Mouse (Mus musculus) CH12.LX (cell line): ENCODE measurements at regions not wholly inside any gene's neighbourhood (a gene's known extent, or its start where the extent isn't known, plus 50 kb on each side); places are given as distances from the start of the nearest gene placed in this dataset.

Experiments
- DNase-seq: peaks from one replicate; pipeline ENCODE4 v3.0.0-alpha.2; 2013; ENCODE audit errors: extremely low read depth
- H3K27ac ChIP-seq: 2 replicates; pipeline ENCODE4 v1.5.1; 2012; ENCODE audit warnings: low read depth, mild to moderate bottlenecking, control low read depth, moderate library complexity; ENCODE audit not compliant: insufficient read depth
- H3K27me3 ChIP-seq: replicated peaks from 2 replicates; pipeline ENCODE3; 2012; ENCODE audit warnings: inconsistent platforms
- H3K36me3 ChIP-seq, 2 experiments: replicated peaks in 1 of 2; 2 replicates each; pipeline versions ENCODE3 to v1.6.1; 2012; ENCODE audit warnings: inconsistent platforms in 1 of 2, low read length in 1 of 2, mild to moderate bottlenecking in 1 of 2, mixed read lengths in 1 of 2, moderate library complexity in 1 of 2; ENCODE audit not compliant: control insufficient read depth in 1 of 2, insufficient read depth in 1 of 2
- H3K4me1 ChIP-seq, 2 experiments: 2 replicates each; pipeline ENCODE4 v1.6.1; 2012; ENCODE audit warnings: inconsistent platforms in 1 of 2, moderate library complexity in 1 of 2; ENCODE audit not compliant: insufficient read depth in 2 of 2, control insufficient read depth in 1 of 2
- H3K4me2 ChIP-seq: 2 replicates; pipeline ENCODE4 v1.6.1; 2012; ENCODE audit warnings: low read depth, mild to moderate bottlenecking, control low read depth; ENCODE audit not compliant: poor library complexity, insufficient read depth, severe bottlenecking
- H3K4me3 ChIP-seq, 3 experiments: fragments of 150-350 bp in 1 of 3; sonication (generic) in 1 of 3; replicated peaks in 1 of 3; 2 replicates each; pipeline versions ENCODE3 to v1.5.1; 2011 to 2012; ENCODE audit warnings: low read depth in 2 of 3, low read length in 2 of 3, mild to moderate bottlenecking in 2 of 3, moderate library complexity in 2 of 3, control low read depth in 1 of 3, improper control_type of control experiment in 1 of 3, inconsistent platforms in 1 of 3, mixed read lengths in 1 of 3; ENCODE audit not compliant: poor library complexity in 1 of 3
- H3K79me2 ChIP-seq: replicated peaks from 2 replicates; pipeline ENCODE4 v1.6.1; 2012; ENCODE audit warnings: mild to moderate bottlenecking, moderate library complexity; ENCODE audit not compliant: control insufficient read depth, poor library complexity, insufficient read depth, severe bottlenecking; ENCODE audit errors: extremely low read depth
- H3K9ac ChIP-seq: 2 replicates; pipeline ENCODE4 v1.6.1; 2012; ENCODE audit warnings: low read depth, mild to moderate bottlenecking, control low read depth, moderate library complexity; ENCODE audit not compliant: insufficient read depth
- H3K9me3 ChIP-seq: replicated peaks from 2 replicates; pipeline ENCODE3; 2012; ENCODE audit warnings: low read length, inconsistent platforms, mixed read lengths
- POLR2A ChIP-seq: IDR thresholded peaks from 2 replicates; pipeline ENCODE4 v1.6.1; 2011; ENCODE audit warnings: low read depth, mild to moderate bottlenecking, improper control_type of control experiment, low read length
- USF2 ChIP-seq: conservative IDR thresholded peaks from 2 replicates; pipeline ENCODE4 v1.6.1; 2011; ENCODE audit warnings: low read depth, low read length, improper control_type of control experiment
- dilution Hi-C: fragments of 300-500 bp; cut with MboI; formaldehyde crosslinking; loops from 2 replicates; pipeline ENCODE4 v1.14.3; 2020; ENCODE audit warnings: low sequenced_read_pairs; ENCODE audit not compliant: extremely low pct_unique_long_range_greater_than_20kb, extremely low pct_ligation_motif_present
- in situ Hi-C: fragments of 300-500 bp; cut with MboI; formaldehyde crosslinking; loops from 3 replicates; pipeline ENCODE4 v1.14.3; 2019; ENCODE audit warnings: low sequenced_read_pairs, low pct_ligation_motif_present, low pct_unique_long_range_greater_than_20kb, mixed read lengths

DNA sequence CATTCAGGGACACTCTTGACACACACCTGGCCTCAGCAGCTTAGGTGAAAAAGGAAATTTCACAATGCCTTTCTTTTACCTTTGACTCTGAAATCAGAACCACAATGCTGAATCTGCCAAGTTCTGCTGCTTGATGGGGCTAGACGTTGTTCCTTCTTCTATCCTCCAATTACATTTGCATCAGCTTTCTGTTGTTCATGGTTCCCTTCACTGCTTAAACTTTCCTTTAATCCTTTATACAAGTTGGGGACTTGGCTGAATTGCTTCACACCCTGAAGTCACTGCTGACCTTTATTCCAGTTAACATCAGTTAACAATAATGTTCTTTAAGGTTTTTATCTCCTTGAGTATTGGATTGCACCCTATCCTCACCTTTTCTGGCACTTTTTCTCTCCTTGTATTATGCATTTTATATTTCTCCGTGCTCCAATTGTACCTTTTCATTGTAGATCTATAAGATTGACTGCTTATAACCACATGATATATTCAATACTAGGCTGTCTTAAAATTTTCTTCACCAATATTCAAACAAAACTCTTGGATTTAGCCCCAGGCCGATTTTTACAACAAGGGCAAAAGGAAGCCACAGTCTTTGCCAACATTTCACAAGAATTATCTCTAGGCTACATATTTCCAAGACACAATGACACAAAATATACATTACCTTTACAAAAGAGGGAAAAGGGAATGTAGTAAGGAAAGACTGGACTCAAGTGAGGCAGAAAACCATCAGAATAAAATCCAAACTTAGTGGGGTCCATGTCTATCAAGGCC lies 92.0 kb upstream of the Fut9 start:
- no peaks in the 10 kb centered on the region for H3K36me3 ChIP-seq
- in situ Hi-C loops, result no loop called here
- dilution Hi-C loops, result no loop called here
- H3K79me2 ChIP-seq, result no peaks in the 10 kb centered on the region
- H3K4me2 ChIP-seq, result no peak overlapping the region
- H3K9me3 ChIP-seq, result no peaks in the 10 kb centered on the region
- H3K4me3 ChIP-seq, result no peak overlapping the region
- no peak for TF ChIP-seq POLR2A
- no peak for TF ChIP-seq USF2
- TF ChIP-seq, all 38 proteins: peak for 0
- no peaks in the 10 kb centered on the region for H3K27me3 ChIP-seq
- no peak for DNase-seq
- H3K27ac ChIP-seq, result no peak overlapping the region
- H3K4me1 ChIP-seq, result no peaks in the 10 kb centered on the region
- no peak overlapping the region for H3K9ac ChIP-seq
